Mouse (Mus musculus) heart, postnatal 4 days (tissue): ENCODE measurements around the gene Ptpdc1. TPM values are rescaled to one million over a fixed set of nuclear protein-coding genes. Genes with fewer than 3 reads are reported as not detected.

Source experiments
- DNase-seq: peaks from one replicate; pipeline ENCODE4 v3.0.0; 2021
- total RNA-seq, 2 experiments: library from RNA; stranded (reverse); gene quantifications; 2 replicates each; pipeline ENCODE4 v1.2.3; 2021

The Ptpdc1 gene
- 1 to 10 TPM; 8.2 to 8.9 TPM for total RNA-seq

GRCm38 (mm10) chr13:48625433-48626184, at the start of gene Ptpdc1:
TSS of gene Ptpdc1 (minus strand) at chr13:48625664.
- DNase-seq = peak; percentile 98

DNA sequence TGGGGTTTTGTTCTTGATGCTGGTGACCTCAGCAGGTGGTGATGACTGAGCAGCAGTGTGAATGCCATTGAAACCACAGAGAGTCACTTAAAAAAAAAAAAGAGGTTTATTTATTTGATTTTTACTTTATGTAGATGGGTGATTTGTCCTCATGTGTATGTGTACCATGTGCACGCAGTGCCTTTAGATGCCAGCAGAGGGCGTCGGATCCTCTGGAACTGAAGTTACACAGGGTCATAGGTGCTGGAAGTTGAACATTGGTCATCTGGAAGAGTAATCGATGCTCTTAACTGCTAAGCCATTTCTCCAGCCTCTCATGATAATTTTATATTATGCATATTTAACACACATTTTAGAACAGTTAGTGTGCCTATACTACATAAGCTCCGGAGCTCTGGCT, 49.1 kb upstream of the Ptpdc1 start:
- DNase-seq = no peak

DNA sequence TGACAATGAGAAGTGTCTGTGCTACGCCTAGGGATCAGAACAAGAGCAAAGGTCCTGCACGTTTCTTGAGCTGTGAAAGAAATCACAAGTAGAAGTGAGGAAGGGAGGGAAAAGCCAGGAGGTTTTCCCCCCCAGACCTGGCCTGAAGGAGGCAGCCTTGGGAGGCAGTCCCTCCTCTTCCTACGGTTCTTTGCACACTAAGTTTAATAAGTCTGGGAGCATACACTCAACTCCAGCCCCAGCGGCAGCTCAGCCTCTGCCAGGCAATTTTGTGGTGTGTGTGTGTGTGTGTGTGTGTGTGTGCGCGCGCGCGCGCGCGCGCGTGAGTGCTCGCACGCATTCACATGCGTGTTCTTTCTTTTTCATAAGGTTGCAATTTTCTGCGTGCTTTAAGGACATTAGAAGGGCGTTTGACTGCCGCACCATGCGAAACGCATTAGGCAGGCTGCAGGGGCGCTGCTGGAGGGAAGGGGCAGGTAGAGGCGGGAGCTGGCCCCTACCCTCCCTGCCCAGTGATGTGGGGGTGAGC, 46.9 kb upstream of the Ptpdc1 start:
- DNase-seq = no peak

DNA sequence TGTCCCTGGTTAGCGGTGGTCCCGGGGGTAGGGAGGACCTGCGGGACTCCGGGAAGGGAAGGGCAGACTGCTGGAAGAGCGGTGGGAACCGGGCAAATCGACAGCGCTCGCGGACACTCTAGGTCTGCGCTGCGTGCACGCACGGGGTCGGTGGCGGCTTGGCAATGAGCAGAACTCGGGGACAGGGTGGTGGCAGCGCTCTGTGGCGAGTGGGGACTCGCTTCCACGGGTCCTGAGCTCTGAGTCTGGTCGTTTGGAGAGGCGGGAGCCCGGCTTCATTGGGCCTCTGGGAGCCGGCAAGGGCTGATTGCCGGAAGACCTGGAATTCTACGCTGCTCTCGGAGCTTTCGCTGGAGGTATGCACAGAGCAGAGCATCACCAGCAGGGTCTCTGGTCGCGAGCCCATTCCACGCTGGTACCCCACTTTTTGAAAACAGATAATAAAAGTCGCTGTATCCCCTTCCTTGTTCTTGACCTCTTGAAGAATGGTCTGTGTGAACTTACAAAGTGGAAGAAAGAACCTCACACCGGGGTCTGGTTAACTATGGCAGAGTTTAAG, 43.6 kb upstream of the Ptpdc1 start:
- peak; percentile 23 for DNase-seq

GRCm38 (mm10) chr13:48668091-48668975, 42.9 kb upstream of the Ptpdc1 start:
- no peak for DNase-seq

DNA sequence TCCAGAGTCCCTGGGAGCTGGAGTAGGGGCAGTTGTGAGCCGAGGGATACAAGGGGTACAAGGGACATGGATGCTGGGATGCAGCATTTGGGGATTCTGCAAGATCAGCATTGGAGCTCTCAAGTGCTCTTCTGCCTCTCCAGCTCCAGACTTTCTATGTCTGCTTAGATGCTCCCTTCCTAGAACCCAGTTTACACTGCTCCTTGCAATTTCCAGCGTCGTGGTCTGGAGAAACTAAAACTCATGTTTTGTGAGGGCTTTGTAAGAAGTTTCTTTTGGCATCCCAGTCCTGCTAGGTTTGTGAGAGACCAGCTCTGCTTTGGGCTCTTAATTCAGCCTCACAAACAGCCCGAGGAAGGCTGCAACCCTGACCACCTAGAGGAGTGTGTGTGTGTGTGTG, 42.0 kb upstream of the Ptpdc1 start:
- no peak for DNase-seq

DNA sequence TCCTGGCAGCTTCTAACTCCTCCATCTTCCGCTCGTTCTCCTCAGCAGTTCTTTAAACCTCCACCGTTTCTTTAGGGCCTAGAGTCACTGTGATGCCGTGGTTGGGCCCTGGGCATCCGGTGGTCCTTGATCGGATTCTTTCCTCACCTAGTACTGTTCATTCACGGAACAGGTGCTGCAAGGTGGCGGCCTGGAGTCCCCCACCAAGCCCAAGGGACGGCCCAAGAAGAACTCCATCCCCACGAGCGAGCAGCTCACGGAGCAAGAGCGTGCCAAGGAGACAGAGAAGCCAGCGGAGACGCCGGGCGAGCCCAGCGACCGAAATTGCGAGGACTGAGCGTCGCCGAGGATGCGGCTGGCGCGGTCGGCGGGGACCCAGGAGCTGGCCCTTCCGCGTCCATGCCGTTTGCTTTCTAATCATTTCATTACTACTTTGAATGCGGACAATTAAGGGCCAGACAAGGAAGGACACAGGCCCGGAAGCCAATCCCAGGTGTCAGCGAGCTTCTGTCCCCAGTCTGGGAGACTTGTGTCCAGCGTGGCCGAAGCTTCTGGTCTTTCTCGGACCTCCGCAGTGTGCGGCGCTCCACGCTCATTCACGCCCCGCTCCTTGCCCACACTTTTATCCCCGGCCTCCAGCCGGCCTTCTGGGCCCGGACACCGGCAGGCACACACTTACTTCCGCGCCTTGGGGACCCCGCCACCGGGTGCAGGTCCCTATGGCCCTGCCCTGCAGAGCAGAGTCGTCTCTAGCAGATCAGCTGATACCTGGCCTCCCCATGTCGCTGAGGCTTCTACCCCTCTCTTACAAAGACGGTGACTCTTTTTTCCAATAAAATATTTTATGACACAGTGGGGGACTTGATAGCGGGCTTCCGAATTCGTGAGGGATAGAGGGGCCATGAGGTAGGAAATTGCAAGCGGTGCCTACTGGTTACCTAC, 40.5 kb upstream of the Ptpdc1 start:
- no peak for DNase-seq

- DNase-seq = no peak
Measured at GRCm38 (mm10) chr13:48664916-48665655, 39.6 kb upstream of the Ptpdc1 start.

DNA sequence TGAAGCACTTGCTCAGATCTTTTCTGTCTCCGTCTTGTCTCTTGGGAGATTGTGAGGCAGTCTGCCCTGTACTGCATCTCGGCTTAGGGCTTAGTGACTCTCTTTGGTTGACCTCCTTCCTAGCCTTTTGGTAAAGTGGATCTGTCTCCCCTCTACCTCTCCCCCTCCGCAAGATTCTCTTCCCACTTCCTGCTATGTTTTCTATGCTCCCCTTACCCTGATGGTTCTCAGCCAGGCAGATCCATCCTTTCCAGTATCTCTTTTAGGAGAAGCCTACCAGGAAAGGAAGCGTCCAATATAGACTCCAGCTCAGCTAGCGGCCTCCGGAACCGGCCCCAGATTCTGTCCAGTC, 38.5 kb upstream of the Ptpdc1 start:
- no peak for DNase-seq

- no peak for DNase-seq
Measured at GRCm38 (mm10) chr13:48663211-48663987, 37.9 kb upstream of the Ptpdc1 start.

DNA sequence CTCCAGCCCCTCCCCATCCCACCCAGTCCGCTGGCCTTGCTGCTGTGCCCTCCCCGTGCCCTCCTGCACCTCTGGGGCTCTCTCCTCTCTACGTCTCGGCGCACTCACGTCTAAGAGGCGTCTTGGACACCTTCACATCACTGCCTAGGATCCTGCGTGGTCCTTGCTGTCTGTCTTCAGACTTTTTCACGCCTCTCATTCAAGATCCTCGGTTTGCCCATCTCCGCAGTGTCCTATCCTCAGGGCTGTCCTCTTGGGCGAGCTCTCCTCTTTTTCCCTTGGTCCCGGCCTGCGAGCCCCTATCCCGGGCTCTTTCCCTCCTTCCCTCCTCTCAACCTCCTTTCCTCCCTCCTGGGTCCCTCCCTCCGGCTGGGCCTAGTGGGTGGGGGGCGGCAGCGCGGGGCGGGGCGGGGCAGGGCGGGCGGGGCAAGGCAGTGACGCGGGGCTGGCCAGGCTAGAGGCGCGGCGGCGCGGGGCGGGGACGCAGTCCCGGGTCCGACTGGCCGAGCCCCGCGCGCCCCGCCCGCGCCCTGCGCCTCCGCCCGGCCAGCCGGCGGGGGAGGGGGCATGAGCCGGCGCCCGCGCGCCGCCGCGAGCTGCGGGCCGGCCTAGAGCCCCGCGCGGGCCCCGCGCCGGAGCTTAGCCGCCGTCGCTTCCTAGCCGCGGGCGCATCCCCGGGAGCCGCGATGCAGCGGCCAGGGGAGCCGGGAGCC, 37.1 kb upstream of the Ptpdc1 start, which contains the start of gene Barx1:
Gene Barx1, plus strand, starts transcription at position 568 of the 713 bp plus-strand sequence.
- no peak for DNase-seq

- no peak for DNase-seq
Measured at GRCm38 (mm10) chr13:48661561-48661960, 36.1 kb upstream of the Ptpdc1 start.

DNA sequence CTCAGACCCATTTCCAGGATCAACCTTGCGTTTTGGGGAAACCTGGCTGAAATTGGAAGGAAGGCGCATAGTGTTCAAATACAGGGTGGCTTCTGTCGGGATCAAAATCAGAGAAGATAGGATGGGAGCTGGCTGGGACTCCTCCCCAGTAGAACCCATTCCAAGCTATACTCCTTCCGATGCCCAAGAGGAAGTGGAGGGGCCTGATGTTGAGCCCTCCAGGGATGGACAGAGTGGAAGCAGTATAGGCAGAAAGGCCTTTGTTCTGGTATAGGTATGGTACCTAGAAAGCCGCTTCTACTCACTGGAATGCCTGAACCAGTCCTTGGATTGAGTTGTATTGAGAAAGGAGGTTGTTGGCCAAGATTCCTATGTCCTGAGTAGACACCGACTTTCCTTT, 35.3 kb upstream of the Ptpdc1 start:
- no peak for DNase-seq

DNA sequence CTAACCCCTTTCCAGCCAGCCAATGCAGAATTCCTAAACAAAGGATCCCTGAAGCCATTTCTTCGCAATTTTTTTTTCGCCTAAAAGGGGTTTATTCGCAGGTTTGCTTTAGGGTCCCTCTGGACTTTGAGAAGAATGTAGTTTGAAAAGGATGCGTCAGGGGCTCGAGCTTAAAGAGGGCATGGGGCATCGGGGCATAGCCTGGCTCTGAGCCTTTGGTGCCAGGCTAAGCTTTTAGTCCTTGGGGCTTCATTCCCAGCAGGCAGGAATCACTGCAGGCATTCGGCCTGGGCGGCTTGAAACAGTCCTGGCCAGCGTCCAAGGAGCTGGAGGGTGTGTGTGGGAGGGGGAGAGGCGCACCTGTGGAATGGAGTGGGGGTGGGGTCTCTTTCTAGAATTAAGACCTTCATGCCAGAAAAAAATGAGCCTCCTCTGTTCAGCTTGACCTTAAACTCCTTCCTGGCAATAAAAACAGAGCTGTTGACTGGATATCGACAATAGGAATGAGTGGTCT, 34.8 kb upstream of the Ptpdc1 start:
- DNase-seq = peak; percentile 28

GRCm38 (mm10) chr13:48659254-48660220, 34.1 kb upstream of the Ptpdc1 start:
- peak; percentile 29 for DNase-seq

- DNase-seq = peak; percentile 25
Measured at GRCm38 (mm10) chr13:48658588-48659253, 33.3 kb upstream of the Ptpdc1 start.

DNA sequence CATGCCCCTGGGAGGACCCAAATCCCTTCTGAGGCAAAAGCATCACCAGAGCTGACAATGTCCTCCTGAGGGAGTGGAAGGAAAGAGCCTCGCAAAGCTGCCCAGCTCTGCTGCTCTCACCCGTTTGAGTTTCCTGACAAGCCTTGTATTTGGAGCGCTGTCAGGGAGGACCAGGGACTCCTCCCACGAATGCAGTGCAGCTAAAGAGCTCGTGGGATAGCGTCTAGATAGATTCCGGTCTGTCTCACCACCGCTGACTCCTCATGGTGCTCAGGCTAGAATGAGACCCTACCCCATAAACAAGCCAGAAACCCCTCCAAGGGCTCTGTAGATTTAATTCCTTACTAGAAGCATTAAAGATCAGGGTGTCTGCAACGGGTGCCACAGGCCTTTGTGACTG, 32.3 kb upstream of the Ptpdc1 start:
- no peak for DNase-seq

GRCm38 (mm10) chr13:48655637-48656036, 30.2 kb upstream of the Ptpdc1 start:
- peak; percentile 75 for DNase-seq
